Comparison of ENCODE assay signal across 11 mouse cellular contexts in genomic region chr11:85864363-85864762, GRCm38 (mm10). TPM values are rescaled to one million over a fixed set of nuclear protein-coding genes. Genes with fewer than 3 reads are reported as not detected.
DNase-seq lines count a peak whose midpoint lies in the region.
"Had no signal": no experiment of that assay in that cellular context is flagged by ENCODE, and none has a peak within 500 bp of the region (broad histone marks: within the 10 kb centered on the region; RNA-seq: fewer than 3 reads in every experiment).

No protein-coding gene starts in this region.

- DNase-seq in adrenal gland, postnatal 14 days: peak; percentile 43
- DNase-seq in adrenal gland, adult 8-10 months: no peak
- DNase-seq in kidney, postnatal 4 days: peak; percentile 51
- DNase-seq in kidney, postnatal 14 days: no peak
- DNase-seq in thymus, postnatal 4 days: peak; percentile 41
- no peak for DNase-seq in thymus, postnatal 10 days (ENCODE audit: low spot score in 2 of 2)
- no peak for DNase-seq in cerebellum, adult 18-20 months
- no peak for DNase-seq in spleen, postnatal 4 days (ENCODE audit: low spot score in 2 of 2)
- DNase-seq: cerebellum, adult 9-11 months; heart, postnatal 4 days had no signal

RNA-seq across cellular contexts. Expression of gene Gm11444, which starts 14.2 kb away (rescaled TPM):
- not detected in 2 replicates for total RNA-seq in adrenal gland, postnatal 14 days (2021)
- total RNA-seq in adrenal gland, adult 8-10 months (2022): not detected
- total RNA-seq: gastrocnemius, postnatal 4 days; heart, postnatal 4 days had no signal

RNA-seq across cellular contexts. Expression of gene Tbx4, which starts 21.9 kb away (rescaled TPM):
- not detected in 2 replicates for total RNA-seq in adrenal gland, postnatal 14 days (2021)
- total RNA-seq in adrenal gland, adult 8-10 months (2022): under 1 TPM in 2 of 4 experiments, not detected in 2; 0.10 to 0.15 TPM

RNA-seq across cellular contexts. Expression of gene Tbx2, which starts 32.0 kb away (rescaled TPM):
- total RNA-seq in adrenal gland, postnatal 14 days (2021): 26.3 and 28.3 TPM in 2 replicates
- total RNA-seq in adrenal gland, adult 8-10 months (2022): 10 to 100 TPM; 23.4 to 30.5 (median 24.9) TPM

Comparison
In these comparisons a context has a peak if more than half of its experiments do, and no peak if none do; other contexts are left out.
1. DNase-seq: peak in adrenal gland, postnatal 14 days (single experiment), kidney, postnatal 4 days (2 of 2) and thymus, postnatal 4 days (single experiment); none in adrenal gland, adult 8-10 months (single experiment), kidney, postnatal 14 days (single experiment), thymus, postnatal 10 days (0 of 2), cerebellum, adult 18-20 months (0 of 2) and spleen, postnatal 4 days (0 of 2).